Mouse (Mus musculus) kidney, postnatal 14 days (tissue): ENCODE measurements around the gene Trim26.
"Not testable (repeated sequence)": the region's sequence is repeated elsewhere in the genome, so short reads cannot be mapped to it uniquely, and the experiment has no call there.

Experiments used
- DNase-seq: peaks from one replicate; pipeline ENCODE4 v3.0.0; 2022; ENCODE audit warnings: mixed read lengths

Trim26 gene

GRCm38 (mm10) chr17:36836874-36837647, at the start of gene Trim26:
Trim26 (plus strand) TSS chr17:36837134.
- DNase-seq: peak; percentile 99

- DNase-seq: no peak
Measured at GRCm38 (mm10) chr17:36788351-36788750, 48.6 kb upstream of the Trim26 start.

DNA sequence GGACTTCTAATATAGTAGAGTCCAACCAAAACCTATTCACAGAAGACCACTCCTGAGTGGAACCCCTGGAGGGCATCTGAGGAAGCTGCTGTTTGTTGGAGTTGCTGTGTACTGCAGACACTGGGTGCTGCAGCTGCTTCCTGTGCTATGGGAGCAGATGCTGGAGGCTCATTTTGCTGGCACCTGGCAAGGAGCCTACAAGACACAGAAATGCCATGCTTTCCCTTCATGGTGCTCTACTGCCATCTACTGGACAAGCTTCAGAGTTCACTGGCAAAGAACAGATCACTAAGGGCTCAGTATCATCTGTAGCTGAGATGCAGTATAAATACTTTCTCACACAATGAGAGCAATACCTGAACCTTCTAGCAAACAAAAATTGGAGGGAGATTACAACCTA, 48.1 kb upstream of the Trim26 start:
- DNase-seq: peak; percentile 77

GRCm38 (mm10) chr17:36799493-36799892, 37.4 kb upstream of the Trim26 start:
- DNase-seq: no peak

GRCm38 (mm10) chr17:36799921-36800462, 36.9 kb upstream of the Trim26 start:
- not testable (repeated sequence) for DNase-seq

DNA sequence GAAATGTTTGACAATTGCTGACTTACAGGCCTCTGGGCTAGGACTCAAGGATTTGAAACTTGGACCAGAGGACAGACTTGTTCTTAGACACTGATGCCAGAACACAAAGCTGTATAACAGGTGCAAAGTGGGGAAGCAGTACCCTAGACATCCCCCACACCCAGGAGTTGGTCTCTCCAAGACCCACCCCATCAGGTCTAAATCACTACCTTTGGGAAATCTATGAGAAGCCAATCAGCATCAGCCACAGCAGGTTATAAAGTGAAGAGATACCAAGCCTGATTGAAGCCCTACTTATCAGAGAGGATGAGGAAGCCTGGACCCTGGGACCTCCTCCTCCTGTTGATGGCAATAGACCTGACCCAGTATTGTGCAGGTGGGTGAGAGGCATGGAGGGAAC, 25.1 kb upstream of the Trim26 start, which contains the start of gene H2-M10.6:
Gene H2-M10.6 (plus strand): TSS at position 301 of the 400 bp plus-strand sequence.
- no peak for DNase-seq

GRCm38 (mm10) chr17:36824005-36824404, 12.9 kb upstream of the Trim26 start:
- peak; percentile 69 for DNase-seq

GRCm38 (mm10) chr17:36825525-36825924, 11.4 kb upstream of the Trim26 start:
- DNase-seq: no peak

- DNase-seq: peak; percentile 92
Measured at GRCm38 (mm10) chr17:36826002-36826401, 10.9 kb upstream of the Trim26 start.

- DNase-seq: no peak
Measured at GRCm38 (mm10) chr17:36828488-36828887, 8.4 kb upstream of the Trim26 start.

DNA sequence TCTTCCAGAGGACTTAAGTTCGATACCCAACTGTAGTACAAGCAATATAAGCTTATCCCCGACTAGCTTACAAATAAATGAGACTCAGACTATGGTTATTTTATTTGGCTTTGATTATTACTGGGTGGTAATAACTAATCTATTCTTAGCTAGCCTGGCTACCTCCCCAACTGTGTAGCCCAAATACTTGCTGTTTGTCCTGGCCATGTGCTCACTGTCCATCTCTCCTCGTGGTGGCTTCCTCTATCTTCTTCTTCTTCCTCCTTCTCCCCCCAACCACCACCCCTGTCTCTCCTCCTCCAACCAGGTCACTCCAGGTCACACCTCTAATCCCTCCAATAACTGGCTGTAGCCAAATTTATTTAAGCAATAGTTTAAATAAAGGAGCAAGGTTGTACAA, 6.5 kb upstream of the Trim26 start:
- no peak for DNase-seq

GRCm38 (mm10) chr17:36832694-36833093, 4.2 kb upstream of the Trim26 start:
- no peak for DNase-seq

- DNase-seq: peak; percentile 78
Measured at GRCm38 (mm10) chr17:36835591-36836426, 1.1 kb upstream of the Trim26 start.

GRCm38 (mm10) chr17:36836427-36836812, 514 bp upstream of the Trim26 start:
- no peak for DNase-seq

DNA sequence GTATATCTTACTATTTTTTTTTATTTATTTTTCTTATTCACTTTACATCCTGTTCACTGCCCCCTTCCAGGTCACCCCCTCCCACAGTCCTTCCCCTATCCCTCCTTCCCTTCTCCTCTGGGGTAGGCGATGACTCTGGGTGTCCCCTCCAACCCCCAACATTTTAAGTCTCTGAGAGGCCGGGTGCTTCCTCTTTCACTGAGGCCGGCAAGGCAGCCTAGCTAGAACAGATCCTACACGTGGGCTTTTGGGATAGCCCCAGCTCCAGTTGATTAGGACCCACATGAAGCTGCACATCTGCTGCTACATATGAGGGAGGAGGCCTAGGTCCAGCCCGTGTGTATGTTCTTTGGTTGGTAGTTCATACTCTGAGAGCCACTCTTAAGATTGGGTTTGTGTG, 2.1 kb downstream of the Trim26 start:
- no peak for DNase-seq

DNA sequence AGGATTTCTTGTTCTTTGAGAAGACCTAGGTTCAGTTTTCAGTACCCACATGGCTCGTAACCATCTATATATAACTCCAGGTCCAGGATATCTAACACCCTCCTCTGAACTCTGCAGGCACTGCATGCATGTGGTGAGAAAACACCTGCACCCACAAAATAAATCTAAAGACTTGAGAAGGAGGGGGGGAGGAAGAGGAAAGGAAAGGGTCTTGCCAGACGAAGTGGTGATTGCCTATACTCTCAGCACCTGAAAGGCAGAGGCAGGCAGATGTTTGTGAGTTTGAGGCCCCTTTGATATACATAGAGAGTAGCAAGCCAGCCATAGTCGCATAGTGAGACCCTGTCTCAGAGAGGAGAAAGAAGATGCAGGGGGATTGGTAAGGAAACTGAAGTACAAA, 3.0 kb downstream of the Trim26 start:
- no peak for DNase-seq

GRCm38 (mm10) chr17:36840961-36841445, 4.1 kb downstream of the Trim26 start:
- no peak for DNase-seq

DNA sequence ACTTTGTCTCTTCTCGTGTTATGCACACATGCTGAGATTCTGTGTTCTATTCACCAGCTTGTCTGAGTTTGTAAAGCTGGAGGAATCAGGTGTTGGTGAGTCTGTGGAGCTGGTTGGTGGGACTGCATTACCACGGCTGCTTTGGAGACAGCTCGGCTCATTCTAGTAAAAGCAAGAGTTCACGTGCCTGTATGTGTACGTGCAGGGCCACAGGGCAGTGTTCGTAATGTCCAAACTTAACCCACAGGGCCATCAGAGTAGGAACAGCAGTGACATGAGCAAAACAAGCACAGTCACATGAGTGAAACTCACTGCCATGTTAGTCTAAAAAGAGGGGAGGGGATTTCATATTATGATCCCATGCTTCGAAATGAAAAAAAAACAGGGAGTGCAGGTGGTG, 6.8 kb downstream of the Trim26 start:
- DNase-seq: no peak

DNA sequence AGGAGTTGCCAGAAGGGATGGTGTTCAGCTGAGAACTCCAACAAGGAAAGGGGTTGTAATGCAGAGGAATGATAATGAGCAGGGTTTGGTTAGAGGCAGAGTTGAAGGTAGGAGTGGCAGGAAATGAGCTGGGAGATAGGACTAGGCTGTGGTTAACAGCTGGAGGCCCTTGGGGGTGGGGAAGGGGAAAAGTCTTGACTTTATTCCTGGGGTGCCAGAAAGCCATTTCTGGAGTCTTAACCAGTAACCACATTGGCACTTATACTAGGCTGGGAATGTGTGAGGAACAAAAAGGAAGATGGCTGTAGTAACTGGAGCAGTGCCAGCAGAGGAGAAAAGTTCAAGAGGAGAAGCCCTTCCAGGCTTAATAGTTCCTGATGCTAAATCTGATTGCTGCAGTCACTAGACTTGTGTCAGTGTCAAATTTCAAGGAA, 7.4 kb downstream of the Trim26 start:
- no peak for DNase-seq

DNA sequence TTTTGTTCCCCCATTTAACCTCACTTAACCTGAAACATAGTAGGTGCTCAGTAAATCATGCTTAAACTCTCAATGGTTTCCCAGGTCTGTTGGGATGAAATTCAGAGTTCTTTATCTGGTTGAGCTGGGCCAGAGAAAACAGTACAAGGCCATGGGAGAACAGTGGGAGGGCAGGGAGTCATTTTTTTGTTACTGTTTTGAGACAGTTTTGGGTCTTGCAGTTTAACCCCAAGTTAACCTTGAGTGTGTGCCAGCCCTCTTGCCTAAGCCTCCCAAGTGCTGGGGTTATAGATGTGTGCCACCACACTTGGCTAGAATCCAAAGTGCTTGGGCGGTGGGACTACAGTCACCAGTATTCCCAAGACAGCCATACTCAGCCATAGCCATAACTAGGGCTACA, 7.8 kb downstream of the Trim26 start:
- DNase-seq: no peak

- no peak for DNase-seq
Measured at GRCm38 (mm10) chr17:36848911-36849310, 12.0 kb downstream of the Trim26 start.

DNA sequence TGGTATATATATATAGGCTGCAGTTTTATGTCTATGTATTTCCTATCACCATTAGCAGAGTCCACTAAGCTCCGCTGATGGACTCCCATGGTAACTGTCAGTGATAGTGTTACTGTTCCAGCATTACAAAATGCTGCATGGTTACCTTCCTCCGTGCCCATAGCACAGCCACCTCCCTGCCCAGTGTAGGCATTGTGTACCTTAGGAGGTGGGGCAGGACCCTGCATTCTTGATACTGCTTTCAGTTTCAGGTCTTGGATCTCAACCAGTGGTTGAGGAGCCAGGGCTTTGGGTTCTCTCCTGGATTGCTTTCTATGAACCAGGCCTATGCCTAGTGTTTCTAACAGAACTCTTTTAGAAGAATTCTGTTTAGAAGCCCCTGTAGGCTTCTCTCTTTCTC, 13.1 kb downstream of the Trim26 start:
- no peak for DNase-seq

GRCm38 (mm10) chr17:36851200-36851599, 14.3 kb downstream of the Trim26 start:
- peak; percentile 25 for DNase-seq
